Mouse (Mus musculus) hindbrain, postnatal 0 days (tissue): ENCODE measurements around the gene Mrpl14. TPM values are rescaled to one million over a fixed set of nuclear protein-coding genes. Genes with fewer than 3 reads are reported as not detected.

Source experiments
- ATAC-seq: fragments of 200-750 bp; cut with Nextera tagmentation; 2 replicates; pipeline ENCODE4 v1.8.0; 2017; ENCODE audit warnings: mild to moderate bottlenecking, moderate TSS enrichment, moderate library complexity
- DNase-seq: peaks from one replicate; pipeline ENCODE4 v3.0.0-alpha.2; 2015; ENCODE audit warnings: low spot score
- H3K27ac ChIP-seq: fragments of 300-500 bp; sonication (generic); 2 replicates; pipeline ENCODE4 v1.5.1; 2014; ENCODE audit warnings: mild to moderate bottlenecking
- H3K27me3 ChIP-seq: fragments of 300-500 bp; sonication (generic); 2 replicates; pipeline ENCODE4 v1.6.1; 2014; ENCODE audit warnings: low read length, mixed read lengths; ENCODE audit not compliant: insufficient read depth
- H3K36me3 ChIP-seq: fragments of 300-500 bp; sonication (generic); 2 replicates; pipeline ENCODE4 v1.6.1; 2014; ENCODE audit warnings: low read length, mixed read lengths; ENCODE audit not compliant: insufficient read depth
- H3K4me1 ChIP-seq: fragments of 300-500 bp; sonication (generic); 2 replicates; pipeline ENCODE4 v1.6.1; 2014; ENCODE audit warnings: antibody characterized with exemption, low read length, mixed read lengths; ENCODE audit not compliant: insufficient read depth
- H3K4me2 ChIP-seq: fragments of 300-500 bp; sonication (generic); 2 replicates; pipeline ENCODE4 v1.6.1; 2014; ENCODE audit warnings: low read depth, mild to moderate bottlenecking, low read length, moderate library complexity, mixed read lengths
- H3K4me3 ChIP-seq: fragments of 300-500 bp; sonication (generic); 2 replicates; pipeline ENCODE4 v1.5.1; 2014; ENCODE audit warnings: low read length
- H3K9ac ChIP-seq: fragments of 300-500 bp; sonication (generic); replicated peaks from 2 replicates; pipeline ENCODE4 v1.6.1; 2014; ENCODE audit warnings: mild to moderate bottlenecking, low read length, moderate library complexity, mixed read lengths
- H3K9me3 ChIP-seq: fragments of 300-500 bp; sonication (generic); 2 replicates; pipeline ENCODE4 v1.6.1; 2016; ENCODE audit warnings: low read length, mixed read lengths
- CTCF ChIP-seq: IDR thresholded peaks from 2 replicates; pipeline ENCODE4 v1.5.1; 2016; ENCODE audit warnings: antibody characterized with exemption, control low read depth, low read depth
- WGBS: fragments of 180-500 bp; shearing (Covaris S2); extraction: QIAGEN DNeasy Blood & Tissue Kit; methylation state at CpG from one replicate; pipeline ENCODE4 v1.1.7; 2014; 5-methylcytosine and 5-hydroxymethylcytosine counted together
- polyA plus RNA-seq: library from polyadenylated mRNA; unstranded; fragments of >200 nt; fragmentation: Nextera tagmentation; extraction: Ambion mirVana; gene quantifications from 2 replicates; pipeline ENCODE4 v1.2.1, GENCODE M21; 2015
- total RNA-seq: library from RNA; depleted of rRNA; stranded (reverse); fragments of >200 nt; gene quantifications from 2 replicates; pipeline ENCODE4 v1.2.3, GENCODE M21; 2014

Mrpl14 gene
- total and polyA plus RNA-seq, 2 experiments from 2014 or later, result 58.7 to 117 TPM

GRCm38 (mm10) chr17:45727983-45728723 is 42.0 kb downstream of the Mrpl14 start:
- Histone ChIP-seq H3K27ac (no peak overlapping the region), H3K9ac (no peak overlapping the region), H3K4me3 (no peak overlapping the region), H3K36me3 (no peaks in the 10 kb centered on the region), H3K9me3 (no peaks in the 10 kb centered on the region), H3K27me3 (no peaks in the 10 kb centered on the region), H3K4me1 (0 out of 2 replicates have a peak, but pooled peaks cover 4% of the 10 kb centered on the region), H3K4me2 (no peak overlapping the region)
- WGBS, result 59% methylated on average over 8 of the region's 8 CpGs
- no peak for TF ChIP-seq CTCF
- DNase-seq (no peak), ATAC-seq (no peak)

- Histone ChIP-seq H3K4me2 (no peak overlapping the region), H3K4me3 (no peak overlapping the region), H3K27ac (no peak overlapping the region), H3K9ac (no peak overlapping the region), H3K9me3 (no peaks in the 10 kb centered on the region), H3K36me3 (no peaks in the 10 kb centered on the region), H3K4me1 (peaks cover 5% of the 10 kb centered on the region; the same call in 1 of the 2 replicates), H3K27me3 (no peaks in the 10 kb centered on the region)
- no peak for TF ChIP-seq CTCF
- 51% methylated on average over 10 of the region's 10 CpGs for WGBS
- DNase-seq (no peak), ATAC-seq (no peak)
Observed at GRCm38 (mm10) chr17:45729387-45729786, 43.3 kb downstream of the Mrpl14 start.

GRCm38 (mm10) chr17:45730696-45731095 is 44.6 kb downstream of the Mrpl14 start:
- no peak for TF ChIP-seq CTCF

GRCm38 (mm10) chr17:45731172-45731864 is 45.2 kb downstream of the Mrpl14 start:
- ATAC-seq (peak; percentile 48), DNase-seq (peak; percentile 94)
- Histone ChIP-seq H3K4me1 (peaks cover 18% of the 10 kb centered on the region; the same call in 1 of the 2 replicates), H3K4me3 (no peak overlapping the region), H3K9ac (no peak overlapping the region), H3K27me3 (no peaks in the 10 kb centered on the region), H3K36me3 (no peaks in the 10 kb centered on the region), H3K4me2 (no peak overlapping the region), H3K9me3 (no peaks in the 10 kb centered on the region), H3K27ac (no peak overlapping the region)
- peak; percentile 95 for TF ChIP-seq CTCF
- 22% methylated on average over 9 of the region's 9 CpGs for WGBS

More at GRCm38 (mm10) chr17:45730696-45731095, 44.6 kb downstream of the Mrpl14 start:
- ATAC-seq (no peak), DNase-seq (no peak)
- no peak overlapping the region for H3K4me2 ChIP-seq
- peaks cover 13% of the 10 kb centered on the region; the same call in 1 of the 2 replicates for H3K4me1 ChIP-seq
- no peak overlapping the region for H3K9ac ChIP-seq
- no peaks in the 10 kb centered on the region for H3K27me3 ChIP-seq
- no peak overlapping the region for H3K4me3 ChIP-seq
- WGBS, result 93% methylated on average over 4 of the region's 4 CpGs
- H3K36me3 ChIP-seq, result no peaks in the 10 kb centered on the region
- H3K9me3 ChIP-seq, result no peaks in the 10 kb centered on the region
- H3K27ac ChIP-seq, result no peak overlapping the region

- ATAC-seq (peak; percentile 25; the same call in 1 of the 2 replicates), DNase-seq (peak; percentile 45)
- H3K27me3 ChIP-seq, result no peaks in the 10 kb centered on the region
- peaks cover 18% of the 10 kb centered on the region; the same call in 1 of the 2 replicates for H3K4me1 ChIP-seq
- H3K4me3 ChIP-seq, result no peak overlapping the region; the same call in 1 of the 2 replicates
- no peak for TF ChIP-seq CTCF
- H3K27ac ChIP-seq, result peak overlapping the region; percentile 43; the same call in 1 of the 2 replicates
- H3K9me3 ChIP-seq, result no peaks in the 10 kb centered on the region
- peak overlapping the region; percentile 57 for H3K4me2 ChIP-seq
- H3K36me3 ChIP-seq, result no peaks in the 10 kb centered on the region
- WGBS, result 35% methylated on average over 16 of the region's 19 CpGs
- H3K9ac ChIP-seq, result peak overlapping the region; percentile 7; the same call in 1 of the 2 replicates
Observed at GRCm38 (mm10) chr17:45733038-45733734, 47.1 kb downstream of the Mrpl14 start.

GRCm38 (mm10) chr17:45733735-45734301 is 47.7 kb downstream of the Mrpl14 start, which contains the start of gene 1600014C23Rik:
TSS of gene 1600014C23Rik (minus strand) at chr17:45733844.
- H3K27me3 ChIP-seq, result no peaks in the 10 kb centered on the region
- whole genome bisulfite sequencing, result 1% methylated on average over 37 of the region's 41 CpGs
- peaks cover 18% of the 10 kb centered on the region; the same call in 1 of the 2 replicates for H3K4me1 ChIP-seq
- H3K9ac ChIP-seq, result peak within 1 kb of the TSS; percentile 7; the same call in 1 of the 2 replicates
- ATAC-seq (peak; percentile 55), DNase-seq (peak; percentile 81)
- peak within 1 kb of the TSS; percentile 57 for H3K4me2 ChIP-seq
- peak within 1 kb of the TSS; percentile 29 for H3K4me3 ChIP-seq
- no peaks in the 10 kb centered on the region for H3K36me3 ChIP-seq
- H3K9me3 ChIP-seq, result no peaks in the 10 kb centered on the region
- H3K27ac ChIP-seq, result peak within 1 kb of the TSS; percentile 56; the same call in 1 of the 2 replicates
- TF ChIP-seq CTCF, result no peak
